Mouse (Mus musculus) kidney, adult 2 months (tissue): Measurements from ENCODE around the gene Vmn2r9. TPM values are rescaled to one million over a fixed set of nuclear protein-coding genes. Genes with fewer than 3 reads are reported as not detected.
A peak's percentile ranks its signal among the peaks of the same experiment; 100 is the strongest.
"Not testable (repeated sequence)": the region's sequence is repeated elsewhere in the genome, so short reads cannot be mapped to it uniquely, and the experiment has no call there.

Experiments used
- DNase-seq: peaks from one replicate; pipeline ENCODE4 v3.0.0; 2021
- H3K27ac ChIP-seq: fragments of 200-500 bp; 2 replicates; pipeline ENCODE4 v1.5.1; 2012; ENCODE audit warnings: low read depth, low read length, control low read depth, inconsistent platforms; ENCODE audit not compliant: insufficient read depth
- H3K27me3 ChIP-seq: fragments of 200-500 bp; replicated peaks from 2 replicates; pipeline ENCODE4 v1.6.1; 2012; ENCODE audit warnings: mild to moderate bottlenecking, moderate library complexity, low read length, inconsistent platforms; ENCODE audit not compliant: control insufficient read depth, insufficient read depth
- H3K36me3 ChIP-seq: fragments of 200-500 bp; 2 replicates; pipeline ENCODE4 v1.6.1; 2012; ENCODE audit warnings: mild to moderate bottlenecking, moderate library complexity, low read length, inconsistent platforms; ENCODE audit not compliant: control insufficient read depth, insufficient read depth
- H3K4me1 ChIP-seq: fragments of 200-500 bp; 2 replicates; pipeline ENCODE4 v1.6.1; 2011; ENCODE audit warnings: low read length; ENCODE audit not compliant: control insufficient read depth, insufficient read depth
- H3K4me3 ChIP-seq: fragments of 200-500 bp; 2 replicates; pipeline ENCODE4 v1.5.1; 2011; ENCODE audit warnings: mild to moderate bottlenecking, low read depth, low read length, control low read depth; ENCODE audit not compliant: insufficient read depth
- CTCF ChIP-seq: fragments of 200-500 bp; conservative IDR thresholded peaks from 2 replicates; pipeline ENCODE4 v1.5.1; 2011; ENCODE audit warnings: low read depth, mild to moderate bottlenecking, control low read depth, low read length, moderate library complexity, mixed read lengths; ENCODE audit not compliant: insufficient read depth, insufficient read length
- WGBS: fragments of 180-500 bp; shearing (Covaris S2); methylation state at CpG from one replicate; pipeline ENCODE4 v1.1.7; 2018; 5-methylcytosine and 5-hydroxymethylcytosine counted together
- polyA plus RNA-seq: library from polyadenylated mRNA; depleted of rRNA; stranded (reverse); fragments of >200 nt; gene quantifications from 2 replicates; pipeline ENCODE4 v1.2.3, GENCODE M21; 2012; rRNA removed

Vmn2r9 gene
- polyA plus RNA-seq, 1 experiment: not detected

DNA sequence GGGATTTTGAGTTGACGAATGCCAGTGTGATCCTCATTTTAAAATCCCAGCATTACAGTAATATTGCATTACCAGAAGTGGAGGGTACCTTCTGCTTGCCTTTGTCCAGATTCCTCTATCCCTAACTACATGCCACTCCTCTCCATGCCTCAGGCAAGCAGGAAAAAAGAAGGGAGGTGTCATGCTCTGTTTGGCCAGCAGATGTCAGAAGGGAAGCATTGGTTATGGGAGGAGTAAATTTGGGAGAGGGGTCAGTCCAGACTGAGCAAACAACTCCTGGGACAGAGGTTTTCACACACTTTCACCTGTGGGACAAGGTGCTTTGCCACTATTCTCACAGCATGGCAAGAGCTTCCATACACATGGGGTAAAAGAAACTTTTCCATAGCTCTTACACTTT is 62.0 kb downstream of the Vmn2r9 start:
- not testable (repeated sequence) for H3K4me1 ChIP-seq, H3K27me3 ChIP-seq, H3K4me3 ChIP-seq, H3K27ac ChIP-seq, H3K36me3 ChIP-seq, DNase-seq
- WGBS: 40% methylated on average over 1 of the region's 1 CpGs
- peak; percentile 26; the same call in 1 of the 2 replicates for TF ChIP-seq CTCF

Other genes with a start within 250 kb of the Vmn2r9 start
- 80.5 and 89.0 TPM in 2 replicates for gene Gak, start 222.8 kb downstream of the Vmn2r9 start, polyA plus RNA-seq
- 67.1 and 76.4 TPM in 2 replicates for gene Tmem175, start 222.8 kb downstream of the Vmn2r9 start, polyA plus RNA-seq
- 9.1 and 12.7 TPM in 2 replicates for gene Idua, start 192.3 kb downstream of the Vmn2r9 start, polyA plus RNA-seq
- 27.9 and 34.8 TPM in 2 replicates for gene Dgkq, start 182.9 kb downstream of the Vmn2r9 start, polyA plus RNA-seq
- gene Slc26a1, start 177.0 kb downstream of the Vmn2r9 start, polyA plus RNA-seq: 257 and 309 TPM in 2 replicates
- 65.1 and 74.8 TPM in 2 replicates for gene Fgfrl1, start 160.2 kb downstream of the Vmn2r9 start, polyA plus RNA-seq
- not detected in 2 replicates for gene Rnf212, start 77.6 kb downstream of the Vmn2r9 start, polyA plus RNA-seq
- gene Tmed11, start 57.2 kb downstream of the Vmn2r9 start, polyA plus RNA-seq: not detected in 2 replicates
- not detected in 2 replicates for gene Vmn2r8, start 43.8 kb downstream of the Vmn2r9 start, polyA plus RNA-seq
- gene Vmn2r10, start 153.9 kb upstream of the Vmn2r9 start, polyA plus RNA-seq: not detected in 2 replicates
- not detected in 2 replicates for gene Vmn2r11, start 207.0 kb upstream of the Vmn2r9 start, polyA plus RNA-seq
- not detected in 2 replicates for gene Vmn2r12, start 245.3 kb upstream of the Vmn2r9 start, polyA plus RNA-seq